Mouse (Mus musculus) MEL (cell line): Measurements from ENCODE around the gene Zfpm1. TPM values are rescaled to one million over a fixed set of nuclear protein-coding genes. Genes with fewer than 3 reads are reported as not detected.

ENCODE experiments used
- DNase-seq: peaks from one replicate; pipeline ENCODE4 v3.0.0; 2011; ENCODE audit warnings: low read depth, low spot score
- H3K27ac ChIP-seq: 2 replicates; pipeline ENCODE4 v1.5.1; 2012; ENCODE audit warnings: low read depth, mild to moderate bottlenecking, control low read depth, low read length, moderate library complexity; ENCODE audit not compliant: control insufficient read depth
- H3K27me3 ChIP-seq, 2 experiments: fragments of 150-350 bp in 1 of 2; sonication (generic) in 1 of 2; 2 replicates each; pipeline ENCODE4 v1.6.1; 2012; ENCODE audit warnings: low read length in 2 of 2, mild to moderate bottlenecking in 2 of 2, improper control_type of control experiment in 1 of 2, moderate library complexity in 1 of 2; ENCODE audit not compliant: insufficient read depth in 2 of 2, control insufficient read depth in 1 of 2
- H3K36me3 ChIP-seq, 2 experiments: 2 replicates each; pipeline ENCODE4 v1.6.1; 2012 to 2014; ENCODE audit warnings: low read length in 2 of 2, improper control_type of control experiment in 1 of 2, inconsistent platforms in 1 of 2, mild to moderate bottlenecking in 1 of 2; ENCODE audit not compliant: insufficient read depth in 2 of 2, control insufficient read depth in 1 of 2
- H3K4me1 ChIP-seq, 2 experiments: fragments of 150-350 bp in 1 of 2; sonication (generic) in 1 of 2; 2 replicates each; pipeline ENCODE4 v1.6.1; 2012; ENCODE audit warnings: low read length in 2 of 2, improper control_type of control experiment in 1 of 2, mild to moderate bottlenecking in 1 of 2; ENCODE audit not compliant: insufficient read depth in 2 of 2, control insufficient read depth in 1 of 2
- H3K4me3 ChIP-seq, 2 experiments: fragments of 150-350 bp in 1 of 2; sonication (generic) in 1 of 2; 2 replicates each; pipeline ENCODE4 v1.5.1; 2012; ENCODE audit warnings: low read depth in 2 of 2, low read length in 2 of 2, mild to moderate bottlenecking in 2 of 2, moderate library complexity in 2 of 2, control low read depth in 1 of 2, improper control_type of control experiment in 1 of 2; ENCODE audit not compliant: control insufficient read depth in 1 of 2, insufficient read depth in 1 of 2
- H3K79me2 ChIP-seq: 2 replicates; pipeline ENCODE4 v1.6.1; 2012; ENCODE audit warnings: mild to moderate bottlenecking, low read length, moderate library complexity; ENCODE audit not compliant: control insufficient read depth, poor library complexity, insufficient read depth
- H3K9ac ChIP-seq: 2 replicates; pipeline ENCODE4 v1.6.1; 2012; ENCODE audit warnings: low read depth, mild to moderate bottlenecking, control low read depth, low read length, moderate library complexity; ENCODE audit not compliant: control insufficient read depth, poor library complexity, severe bottlenecking
- H3K9me3 ChIP-seq: fragments of 150-350 bp; sonication (generic); replicated peaks from 2 replicates; pipeline ENCODE4 v1.6.1; 2012; ENCODE audit warnings: mild to moderate bottlenecking, low read length, improper control_type of control experiment, moderate library complexity; ENCODE audit not compliant: insufficient read depth
- BHLHE40 ChIP-seq: IDR thresholded peaks from 2 replicates; pipeline ENCODE4 v1.6.1; 2012; ENCODE audit warnings: low read depth, mild to moderate bottlenecking, inconsistent platforms, low read length, improper control_type of control experiment, borderline replicate concordance
- CHD1 ChIP-seq: IDR thresholded peaks from 2 replicates; pipeline ENCODE4 v1.6.1; 2012; ENCODE audit warnings: low read depth, mild to moderate bottlenecking, inconsistent platforms, low read length, improper control_type of control experiment
- CHD2 ChIP-seq: IDR thresholded peaks from 2 replicates; pipeline ENCODE4 v1.6.1; 2011; ENCODE audit warnings: low read length, improper control_type of control experiment
- CTCF ChIP-seq, 3 experiments: IDR thresholded peaks in 2 of 3; conservative IDR thresholded peaks in 1 of 3; 2 replicates each; pipeline ENCODE4 v1.5.1; 2011 to 2012; ENCODE audit warnings: low read length in 3 of 3, low read depth in 2 of 3, mild to moderate bottlenecking in 2 of 3, improper control_type of control experiment in 1 of 3, inconsistent platforms in 1 of 3, mixed read lengths in 1 of 3, moderate library complexity in 1 of 3; ENCODE audit not compliant: control insufficient read depth in 1 of 3, insufficient read depth in 1 of 3, poor library complexity in 1 of 3, severe bottlenecking in 1 of 3
- E2F4 ChIP-seq: IDR thresholded peaks from 2 replicates; pipeline ENCODE4 v1.6.1; 2011; ENCODE audit warnings: low read depth, low read length, improper control_type of control experiment, borderline replicate concordance
- ELF1 ChIP-seq: IDR thresholded peaks from 2 replicates; pipeline ENCODE4 v1.6.1; 2014; ENCODE audit warnings: low read depth, mild to moderate bottlenecking, inconsistent platforms, low read length, improper control_type of control experiment, moderate library complexity
- EP300 ChIP-seq, 2 experiments: IDR thresholded peaks; 2 replicates each; pipeline ENCODE4 v1.6.1; 2011; ENCODE audit warnings: improper control_type of control experiment in 2 of 2, low read length in 2 of 2, low read depth in 1 of 2, mild to moderate bottlenecking in 1 of 2
- GABPA ChIP-seq: IDR thresholded peaks from 2 replicates; pipeline ENCODE4 v1.6.1; 2012; ENCODE audit warnings: low read depth, mild to moderate bottlenecking, inconsistent platforms, low read length, improper control_type of control experiment, moderate library complexity
- HCFC1 ChIP-seq: IDR thresholded peaks from 2 replicates; pipeline ENCODE4 v1.6.1; 2012; ENCODE audit warnings: low read depth, mild to moderate bottlenecking, inconsistent platforms, low read length, improper control_type of control experiment, moderate library complexity
- JUND ChIP-seq: IDR thresholded peaks from 2 replicates; pipeline ENCODE4 v1.6.1; 2011; ENCODE audit warnings: low read depth, mild to moderate bottlenecking, improper control_type of control experiment, low read length
- MAFK ChIP-seq: IDR thresholded peaks from 2 replicates; pipeline ENCODE4 v1.6.1; 2011; ENCODE audit warnings: low read depth, mild to moderate bottlenecking, low read length, improper control_type of control experiment, borderline replicate concordance
- MAX ChIP-seq: IDR thresholded peaks from 2 replicates; pipeline ENCODE4 v1.6.1; 2011; ENCODE audit warnings: low read length, improper control_type of control experiment
- MEF2A ChIP-seq: IDR thresholded peaks from 2 replicates; pipeline ENCODE4 v1.6.1; 2014; ENCODE audit warnings: low read depth, mild to moderate bottlenecking, inconsistent platforms, low read length, improper control_type of control experiment; ENCODE audit not compliant: poor library complexity, insufficient replicate concordance, severe bottlenecking; ENCODE audit errors: extremely low read depth
- MXI1 ChIP-seq: IDR thresholded peaks from 2 replicates; pipeline ENCODE4 v1.6.1; 2011; ENCODE audit warnings: mild to moderate bottlenecking, low read depth, low read length, improper control_type of control experiment
- MYB ChIP-seq: IDR thresholded peaks from 2 replicates; pipeline ENCODE4 v1.6.1; 2011; ENCODE audit warnings: mild to moderate bottlenecking, low read depth, low read length, improper control_type of control experiment
- MYC ChIP-seq: IDR thresholded peaks from 2 replicates; pipeline ENCODE4 v1.6.1; 2011; ENCODE audit warnings: low read depth, mild to moderate bottlenecking, low read length, improper control_type of control experiment, moderate library complexity
- NELFE ChIP-seq: IDR thresholded peaks from 2 replicates; pipeline ENCODE4 v1.6.1; 2011; ENCODE audit warnings: low read depth, low read length, improper control_type of control experiment
- NRF1 ChIP-seq: IDR thresholded peaks from 2 replicates; pipeline ENCODE4 v1.6.1; 2014; ENCODE audit warnings: low read depth, mild to moderate bottlenecking, inconsistent platforms, low read length, improper control_type of control experiment, moderate library complexity; ENCODE audit not compliant: poor library complexity, insufficient read depth, severe bottlenecking
- POLR2AphosphoS2 ChIP-seq: IDR thresholded peaks from 2 replicates; pipeline ENCODE4 v1.6.1; 2011; ENCODE audit warnings: low read length, improper control_type of control experiment
- POLR2AphosphoS5 ChIP-seq: IDR thresholded peaks from 2 replicates; pipeline ENCODE4 v1.6.1; 2012; ENCODE audit warnings: low read depth, borderline replicate concordance, mild to moderate bottlenecking, inconsistent platforms, low read length, moderate library complexity, mixed read lengths
- RAD21 ChIP-seq: IDR thresholded peaks from 2 replicates; pipeline ENCODE4 v1.6.1; 2011; ENCODE audit warnings: mild to moderate bottlenecking, low read depth, low read length, improper control_type of control experiment
- RCOR1 ChIP-seq: IDR thresholded peaks from 2 replicates; pipeline ENCODE4 v1.6.1; 2012; ENCODE audit warnings: low read depth, mild to moderate bottlenecking, inconsistent platforms, low read length, improper control_type of control experiment
- SIN3A ChIP-seq: IDR thresholded peaks from 2 replicates; pipeline ENCODE4 v1.6.1; 2012; ENCODE audit warnings: low read length, improper control_type of control experiment, inconsistent platforms
- SMC3 ChIP-seq: IDR thresholded peaks from 2 replicates; pipeline ENCODE4 v1.6.1; 2011; ENCODE audit warnings: low read depth, low read length, improper control_type of control experiment
- TAL1 ChIP-seq: IDR thresholded peaks from 2 replicates; pipeline ENCODE4 v1.6.1; 2012; ENCODE audit warnings: mild to moderate bottlenecking, inconsistent platforms, low read length, moderate library complexity, mixed read lengths
- TBP ChIP-seq: IDR thresholded peaks from 2 replicates; pipeline ENCODE4 v1.8.0; 2011; ENCODE audit warnings: low read depth, low read length, improper control_type of control experiment
- TCF12 ChIP-seq: IDR thresholded peaks from 2 replicates; pipeline ENCODE4 v1.6.1; 2014; ENCODE audit warnings: low read depth, mild to moderate bottlenecking, inconsistent platforms, low read length, improper control_type of control experiment, moderate library complexity
- UBTF ChIP-seq: IDR thresholded peaks from 2 replicates; pipeline ENCODE4 v1.6.1; 2012; ENCODE audit warnings: low read depth, mild to moderate bottlenecking, inconsistent platforms, low read length, improper control_type of control experiment, moderate library complexity, borderline replicate concordance; ENCODE audit not compliant: insufficient read depth
- USF1 ChIP-seq: IDR thresholded peaks from 2 replicates; pipeline ENCODE4 v1.6.1; 2014; ENCODE audit warnings: low read depth, mild to moderate bottlenecking, inconsistent platforms, low read length, improper control_type of control experiment, moderate library complexity
- USF2 ChIP-seq, 2 experiments: IDR thresholded peaks; 2 replicates each; pipeline ENCODE4 v1.6.1; 2011 to 2012; ENCODE audit warnings: improper control_type of control experiment in 2 of 2, low read length in 2 of 2, borderline replicate concordance in 1 of 2, inconsistent platforms in 1 of 2, low read depth in 1 of 2, mild to moderate bottlenecking in 1 of 2; ENCODE audit not compliant: insufficient read depth in 1 of 2
- ZC3H11A ChIP-seq: IDR thresholded peaks from 2 replicates; pipeline ENCODE4 v1.6.1; 2012; ENCODE audit warnings: low read depth, mild to moderate bottlenecking, inconsistent platforms, low read length, improper control_type of control experiment
- ZKSCAN1 ChIP-seq: IDR thresholded peaks from 2 replicates; pipeline ENCODE4 v1.6.1; 2012; ENCODE audit warnings: low read depth, mild to moderate bottlenecking, inconsistent platforms, low read length, improper control_type of control experiment, moderate library complexity
- ZNF384 ChIP-seq: IDR thresholded peaks from 2 replicates; pipeline ENCODE4 v1.6.1; 2012; ENCODE audit warnings: low read depth, mild to moderate bottlenecking, inconsistent platforms, low read length, improper control_type of control experiment
- polyA plus RNA-seq, 2 experiments: library from polyadenylated mRNA; stranded (reverse) in 1 of 2; unstranded in 1 of 2; fragments of >175 nt in 1 of 2; fragments of >200 nt in 1 of 2; gene quantifications; 2 replicates each; pipeline versions ENCODE4 v1.2.1 to v1.2.4; 2012; ENCODE audit warnings: low replicate concordance in 2 of 2, low read depth in 1 of 2; ENCODE audit not compliant: insufficient read length in 2 of 2, insufficient read depth in 1 of 2, missing spikeins in 1 of 2
- total RNA-seq: library from RNA; depleted of rRNA; stranded (reverse); fragments of 300-350 nt; gene quantifications from 2 replicates; pipeline ENCODE4 v1.2.3, GENCODE M21; 2012

Gene Zfpm1
- total and polyA plus RNA-seq, 3 experiments: 133 to 343 (median 260) TPM

DNA sequence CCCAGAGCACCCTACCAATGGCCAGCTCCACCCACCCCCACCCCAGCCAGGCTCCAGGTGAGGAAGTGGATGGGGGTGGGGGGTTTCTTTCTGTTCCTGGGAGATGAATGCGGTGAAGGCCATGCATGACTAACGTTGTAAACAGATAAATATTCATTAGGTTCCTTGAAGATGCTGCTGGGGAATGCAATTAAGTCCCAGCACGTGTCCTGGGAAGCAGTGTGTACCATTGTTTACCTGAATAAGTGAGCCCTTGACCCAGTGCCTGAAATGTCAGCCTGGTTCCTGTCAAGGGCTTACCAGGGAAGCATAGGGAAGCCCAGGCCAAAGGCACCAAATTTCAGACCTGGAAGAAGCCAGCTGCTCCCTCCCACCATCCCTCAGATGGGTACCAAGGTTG is 38.6 kb downstream of the Zfpm1 start (continued):
- TF ChIP-seq ZNF384 (no peak), USF2 (IDR thresholded peaks at IDR 0.05; ENCODE audit: borderline replicate concordance in 1 of 2, insufficient read depth in 1 of 2, low read depth in 1 of 2, low read length in 2 of 2) (no peak)

GRCm38 (mm10) chr8:122321455-122321921 is 39.5 kb downstream of the Zfpm1 start:
- Histone ChIP-seq H3K27ac (peak overlapping the region; percentile 98), H3K9ac (peak overlapping the region; percentile 62), H3K27me3 (no peaks in the 10 kb centered on the region), H3K36me3 (peaks cover 7 to 93% of the 10 kb centered on the region in 2 experiments; a peak in 3 of 4 replicates), H3K9me3 (no peaks in the 10 kb centered on the region), H3K4me1 (peaks cover 39 to 93% of the 10 kb centered on the region in 2 experiments), H3K79me2 (peaks cover 22% of the 10 kb centered on the region), H3K4me3 (no peak overlapping the region)
- DNase-seq: peak; percentile 94
- TF ChIP-seq GABPA (no peak), TBP (peak; percentile 20; the same call in 1 of the 2 replicates), JUND (peak; percentile 77; the same call in 1 of the 2 replicates), TAL1 (peak; percentile 100), MXI1 (peak; percentile 73), MAX (peak; percentile 14; the same call in 1 of the 2 replicates), E2F4 (no peak), POLR2AphosphoS2 (peak; percentile 69), MEF2A (peak; percentile 55; the same call in 1 of the 2 replicates), HCFC1 (no peak), CHD1 (0 out of 2 replicates have a peak, but pooled peaks have one; percentile 33), RCOR1 (peak; percentile 84), SIN3A (peak; percentile 97), ZNF384 (no peak; the same call in 1 of the 2 replicates), MYB (peak; percentile 89), MAFK (peak; percentile 77; the same call in 1 of the 2 replicates), CHD2 (peak; percentile 52), NRF1 (no peak; the same call in 1 of the 2 replicates), POLR2AphosphoS5 (peak; percentile 80; the same call in 1 of the 2 replicates), NELFE (no peak), EP300 (IDR thresholded peaks at IDR 0.05; ENCODE audit: low read depth in 1 of 2, low read length in 2 of 2) (peak; percentile 98 to 100), CTCF (IDR thresholded peaks at IDR 0.05 in 2 of 3, conservative IDR thresholded peaks at IDR 0.05 in 1 of 3; ENCODE audit: control insufficient read depth in 1 of 3, insufficient read depth in 1 of 3, low read depth in 2 of 3, low read length in 3 of 3, poor library complexity in 1 of 3, severe bottlenecking in 1 of 3) (no peak; a peak in 1 of 6 replicates), UBTF (0 out of 2 replicates have a peak, but pooled peaks have one; percentile 65), TCF12 (peak; percentile 100), RAD21 (no peak), MYC (0 out of 2 replicates have a peak, but pooled peaks have one; percentile 8), BHLHE40 (peak; percentile 67; the same call in 1 of the 2 replicates), USF1 (no peak), ELF1 (peak; percentile 44; the same call in 1 of the 2 replicates), USF2 (IDR thresholded peaks at IDR 0.05; ENCODE audit: borderline replicate concordance in 1 of 2, insufficient read depth in 1 of 2, low read depth in 1 of 2, low read length in 2 of 2) (no peak), SMC3 (no peak), ZKSCAN1 (no peak), ZC3H11A (no peak)
